ENCODE assay signal across 27 mouse cellular contexts in the genomic region with DNA sequence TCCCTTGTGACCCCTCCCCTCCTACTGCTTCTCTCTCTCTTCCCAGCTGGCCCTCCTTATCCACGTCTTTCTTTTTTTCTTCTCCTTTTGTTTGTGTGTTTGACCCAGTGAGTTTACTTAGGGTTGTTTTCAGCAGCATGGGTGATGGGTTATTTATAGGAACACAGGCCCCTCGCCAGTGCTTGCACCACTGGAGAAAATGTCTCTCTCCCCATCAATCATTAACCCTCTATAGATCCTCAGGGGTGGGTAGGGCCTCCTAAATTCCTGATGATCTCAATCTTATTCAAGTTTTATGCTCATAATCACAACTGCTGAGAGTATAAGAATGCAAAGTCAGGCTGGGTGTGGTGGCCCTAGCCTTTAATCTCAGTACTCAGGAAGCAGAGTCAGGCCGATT. TPM values are rescaled to one million over a fixed set of nuclear protein-coding genes. Genes with fewer than 3 reads are reported as not detected.
DNase-seq lines count a peak whose midpoint lies in the region; ATAC-seq and TF ChIP-seq lines count a peak whose summit lies in the region.
"Had no signal": no experiment of that assay in that cellular context is flagged by ENCODE, and none has a peak within 500 bp of the region (broad histone marks: within the 10 kb centered on the region; RNA-seq: fewer than 3 reads in every experiment).

No protein-coding gene starts in this region.

- ATAC-seq in lung, postnatal 0 days: peak; percentile 15; the same call in 1 of the 2 replicates
- no peak for ATAC-seq in intestine, embryonic 16.5 days
- no peak for ATAC-seq in hindbrain, postnatal 0 days
- no peak for ATAC-seq in hindbrain, embryonic 11.5 days (ENCODE audit: low FRiP score)
- ATAC-seq: forebrain, embryonic 13.5 days; midbrain, embryonic 13.5 days had no signal

- no peak overlapping the region for H3K4me2 ChIP-seq in lung, postnatal 0 days (replicated peaks; ENCODE audit: low read depth, low read length)
- H3K4me2 ChIP-seq in intestine, embryonic 16.5 days (ENCODE audit: low read depth, low read length): no peak overlapping the region
- H3K4me2 ChIP-seq in hindbrain, postnatal 0 days (ENCODE audit: low read depth, low read length): no peak overlapping the region
- H3K4me2 ChIP-seq in hindbrain, embryonic 11.5 days (replicated peaks; ENCODE audit: low read depth, low read length): no peak overlapping the region
- H3K4me2 ChIP-seq: embryonic facial prominence, embryonic 15.5 days; forebrain, embryonic 13.5 days; heart, embryonic 12.5 days; hindbrain, embryonic 15.5 days; liver, embryonic 15.5 days; midbrain, embryonic 13.5 days; neural tube, embryonic 13.5 days; stomach, embryonic 15.5 days had no signal

- no peak for TF ChIP-seq CTCF in gastrocnemius, adult 2 months (IDR thresholded peaks at IDR 0.05)
- no peak for TF ChIP-seq CTCF in lung, postnatal 0 days (IDR thresholded peaks at IDR 0.05)
- TF ChIP-seq CTCF in hindbrain, postnatal 0 days (IDR thresholded peaks at IDR 0.05; ENCODE audit: low read depth): no peak

- no peaks in the 10 kb centered on the region for H3K9me3 ChIP-seq in lung, postnatal 0 days (ENCODE audit: low read length)
- H3K9me3 ChIP-seq in intestine, embryonic 16.5 days (ENCODE audit: control insufficient read depth, low read length): no peaks in the 10 kb centered on the region
- H3K9me3 ChIP-seq in hindbrain, postnatal 0 days (ENCODE audit: low read length): no peaks in the 10 kb centered on the region
- no peaks in the 10 kb centered on the region for H3K9me3 ChIP-seq in hindbrain, embryonic 11.5 days (ENCODE audit: control insufficient read depth, low read length)
- H3K9me3 ChIP-seq: embryonic facial prominence, embryonic 10.5 days; embryonic facial prominence, embryonic 15.5 days; forebrain, embryonic 13.5 days; heart, embryonic 12.5 days; hindbrain, embryonic 15.5 days; liver, embryonic 15.5 days; midbrain, embryonic 13.5 days; neural tube, embryonic 13.5 days; stomach, embryonic 15.5 days had no signal

- peaks cover 5% of the 10 kb centered on the region; the same call in 1 of the 2 replicates for H3K4me1 ChIP-seq in lung, postnatal 0 days (ENCODE audit: insufficient read depth, low read depth, low read length)
- peaks cover 23% of the 10 kb centered on the region for H3K4me1 ChIP-seq in intestine, embryonic 16.5 days (ENCODE audit: control insufficient read depth, insufficient read depth, low read length)
- 0 out of 2 replicates have a peak, but pooled peaks cover 7% of the 10 kb centered on the region for H3K4me1 ChIP-seq in hindbrain, postnatal 0 days (ENCODE audit: insufficient read depth, low read length)
- H3K4me1 ChIP-seq in hindbrain, embryonic 11.5 days (replicated peaks; ENCODE audit: control insufficient read depth, insufficient read depth, low read length): peaks cover 7% of the 10 kb centered on the region; the same call in 1 of the 2 replicates

- H3K4me3 ChIP-seq in gastrocnemius, adult 2 months: no peak overlapping the region
- no peak overlapping the region for H3K4me3 ChIP-seq in lung, postnatal 0 days (ENCODE audit: low read depth, low read length)
- no peak overlapping the region for H3K4me3 ChIP-seq in intestine, embryonic 16.5 days (ENCODE audit: low read length)
- no peak overlapping the region for H3K4me3 ChIP-seq in hindbrain, postnatal 0 days (ENCODE audit: low read length)
- H3K4me3 ChIP-seq in hindbrain, embryonic 11.5 days (ENCODE audit: low read depth, low read length): no peak overlapping the region
- H3K4me3 ChIP-seq: embryonic facial prominence, embryonic 10.5 days; embryonic facial prominence, embryonic 15.5 days; forebrain, embryonic 13.5 days; heart, adult 2 months; heart, embryonic 12.5 days; hindbrain, embryonic 15.5 days; liver, embryonic 15.5 days; midbrain, embryonic 13.5 days; neural tube, embryonic 13.5 days; stomach, embryonic 15.5 days had no signal

- H3K27ac ChIP-seq in gastrocnemius, adult 2 months: peak overlapping the region; percentile 20
- 0 out of 2 replicates have a peak overlapping the region, but pooled peaks have one; percentile 11 for H3K27ac ChIP-seq in lung, postnatal 0 days (ENCODE audit: low read length)
- 0 out of 2 replicates have a peak overlapping the region, but pooled peaks have one; percentile 27 for H3K27ac ChIP-seq in intestine, embryonic 16.5 days (ENCODE audit: low read length)
- no peak overlapping the region for H3K27ac ChIP-seq in hindbrain, postnatal 0 days
- H3K27ac ChIP-seq in hindbrain, embryonic 11.5 days (ENCODE audit: low read depth, low read length): no peak overlapping the region
- H3K27ac ChIP-seq: embryonic facial prominence, embryonic 10.5 days; embryonic facial prominence, embryonic 15.5 days; forebrain, embryonic 13.5 days; heart, adult 2 months; hindbrain, embryonic 15.5 days; liver, embryonic 15.5 days; macrophage; midbrain, embryonic 13.5 days; neural tube, embryonic 13.5 days; stomach, embryonic 15.5 days had no signal

- no peaks in the 10 kb centered on the region for H3K27me3 ChIP-seq in lung, postnatal 0 days (replicated peaks; ENCODE audit: insufficient read depth, low read length)
- H3K27me3 ChIP-seq in intestine, embryonic 16.5 days (replicated peaks; ENCODE audit: control insufficient read depth, insufficient read depth, low read length): no peaks in the 10 kb centered on the region
- H3K27me3 ChIP-seq in hindbrain, postnatal 0 days (ENCODE audit: insufficient read depth, low read length): no peaks in the 10 kb centered on the region
- H3K27me3 ChIP-seq in hindbrain, embryonic 11.5 days (ENCODE audit: control insufficient read depth, insufficient read depth, low read length): no peaks in the 10 kb centered on the region
- H3K27me3 ChIP-seq: CH12.LX; embryonic facial prominence, embryonic 15.5 days; forebrain, embryonic 13.5 days; heart, embryonic 12.5 days; hindbrain, embryonic 15.5 days; liver, embryonic 15.5 days; midbrain, embryonic 13.5 days; neural tube, embryonic 13.5 days; stomach, embryonic 15.5 days had no signal

- no peak for DNase-seq in gastrocnemius, adult 2 months
- DNase-seq in gastrocnemius, postnatal 36 days: no peak
- DNase-seq in lung, postnatal 0 days (ENCODE audit: low spot score): peak; percentile 46
- no peak for DNase-seq in lung, postnatal 10 days
- DNase-seq in hindbrain, postnatal 0 days (ENCODE audit: low spot score): no peak
- no peak for DNase-seq in hindbrain, embryonic 11.5 days (ENCODE audit: low spot score)
- DNase-seq: adrenal gland, postnatal 10 days; cerebellum, adult 8-10 months; cerebellum, postnatal 25 days; heart, adult 2 months; kidney, adult 9 months; kidney, postnatal 10 days; layer of hippocampus, adult 9-11 months; right cerebral cortex, postnatal 14 days; thymus, postnatal 14 days had no signal

- H3K9ac ChIP-seq in lung, postnatal 0 days (replicated peaks; ENCODE audit: low read depth): no peak overlapping the region
- no peak overlapping the region for H3K9ac ChIP-seq in intestine, embryonic 16.5 days (ENCODE audit: low read depth, low read length)
- H3K9ac ChIP-seq in hindbrain, postnatal 0 days (replicated peaks; ENCODE audit: low read length): no peak overlapping the region
- no peak overlapping the region for H3K9ac ChIP-seq in hindbrain, embryonic 11.5 days (ENCODE audit: low read depth, low read length)
- H3K9ac ChIP-seq: embryonic facial prominence, embryonic 15.5 days; forebrain, embryonic 13.5 days; heart, embryonic 12.5 days; hindbrain, embryonic 15.5 days; liver, embryonic 15.5 days; midbrain, embryonic 13.5 days; neural tube, embryonic 13.5 days; stomach, embryonic 15.5 days had no signal

- 42% methylated on average over 3 of the region's 3 CpGs for WGBS in lung, postnatal 0 days
- WGBS in intestine, embryonic 16.5 days: 36% methylated on average over 3 of the region's 3 CpGs
- WGBS in hindbrain, postnatal 0 days: 53% methylated on average over 3 of the region's 3 CpGs
- WGBS in hindbrain, embryonic 11.5 days: 46% methylated on average over 3 of the region's 3 CpGs

- intact Hi-C loops in gastrocnemius, adult 2 months (cut with DNase I): loop anchor here (5.0 kb wide), 1 partner anchor 100 kb away; no protein-coding TSS in a partner anchor
- intact Hi-C loops in gastrocnemius, postnatal 36 days (cut with DNase I): loop anchor here (5.0 kb wide), 1 partner anchor 100 kb away; no protein-coding TSS in a partner anchor

- no peaks in the 10 kb centered on the region for H3K36me3 ChIP-seq in lung, postnatal 0 days (ENCODE audit: insufficient read depth, low read length)
- H3K36me3 ChIP-seq in intestine, embryonic 16.5 days (ENCODE audit: control insufficient read depth, insufficient read depth, low read length): no peaks in the 10 kb centered on the region
- no peaks in the 10 kb centered on the region for H3K36me3 ChIP-seq in hindbrain, postnatal 0 days (ENCODE audit: insufficient read depth, low read length)
- H3K36me3 ChIP-seq in hindbrain, embryonic 11.5 days (ENCODE audit: control insufficient read depth, insufficient read depth, low read length): no peaks in the 10 kb centered on the region
- H3K36me3 ChIP-seq: embryonic facial prominence, embryonic 10.5 days; embryonic facial prominence, embryonic 15.5 days; heart, embryonic 12.5 days; hindbrain, embryonic 15.5 days; liver, embryonic 15.5 days; midbrain, embryonic 13.5 days; neural tube, embryonic 13.5 days; stomach, embryonic 15.5 days had no signal

- no peak for TF ChIP-seq EP300 in lung, postnatal 0 days (IDR thresholded peaks at IDR 0.05)

RNA-seq across cellular contexts. Expression of a gene that starts 38.8 kb away (rescaled TPM):
- total RNA-seq in gastrocnemius, adult 2 months (2021): 100 to 1,000 TPM; 133 to 139 TPM
- 100 to 1,000 TPM; 113 to 119 TPM for total RNA-seq in gastrocnemius, postnatal 36 days (2021)
- 103 and 128 TPM in 2 replicates for polyA plus RNA-seq in lung, postnatal 0 days (2015; fragmentation: Nextera tagmentation; extraction: Ambion mirVana)
- polyA plus RNA-seq in intestine, embryonic 16.5 days (2015; fragmentation: Nextera tagmentation; extraction: Ambion mirVana): 40.2 and 42.0 TPM in 2 replicates
- total RNA-seq in hindbrain, postnatal 0 days (2014; rRNA removed): 137 and 159 TPM in 2 replicates
- polyA plus RNA-seq in hindbrain, postnatal 0 days (2015; fragmentation: Nextera tagmentation; extraction: Ambion mirVana): 143 and 148 TPM in 2 replicates
- polyA plus RNA-seq in hindbrain, embryonic 11.5 days (2014; fragmentation: Nextera tagmentation; extraction: Ambion mirVana): 170 and 189 TPM in 2 replicates

RNA-seq across cellular contexts. Expression of a gene that starts 38.9 kb away (rescaled TPM):
- total RNA-seq in gastrocnemius, adult 2 months (2021): 1 to 10 TPM; 2.2 to 2.6 TPM
- 1 to 10 TPM; 1.7 to 2.1 TPM for total RNA-seq in gastrocnemius, postnatal 36 days (2021)
- 4.8 and 5.0 TPM in 2 replicates for polyA plus RNA-seq in lung, postnatal 0 days (2015; fragmentation: Nextera tagmentation; extraction: Ambion mirVana)
- polyA plus RNA-seq in intestine, embryonic 16.5 days (2015; fragmentation: Nextera tagmentation; extraction: Ambion mirVana): 11.8 and 12.7 TPM in 2 replicates
- total RNA-seq in hindbrain, postnatal 0 days (2014; rRNA removed): 5.9 and 6.7 TPM in 2 replicates
- polyA plus RNA-seq in hindbrain, postnatal 0 days (2015; fragmentation: Nextera tagmentation; extraction: Ambion mirVana): 6.6 and 6.9 TPM in 2 replicates
- polyA plus RNA-seq in hindbrain, embryonic 11.5 days (2014; fragmentation: Nextera tagmentation; extraction: Ambion mirVana): 13.6 and 13.7 TPM in 2 replicates

RNA-seq across cellular contexts. Expression of a gene that starts 41.9 kb away (rescaled TPM):
- 10 to 100 TPM; 19.2 to 24.3 TPM for total RNA-seq in gastrocnemius, adult 2 months (2021)
- 10 to 100 TPM; 13.9 to 21.8 TPM for total RNA-seq in gastrocnemius, postnatal 36 days (2021)
- polyA plus RNA-seq in lung, postnatal 0 days (2015; fragmentation: Nextera tagmentation; extraction: Ambion mirVana): 5.4 and 6.4 TPM in 2 replicates
- 6.8 and 17.9 TPM in 2 replicates for polyA plus RNA-seq in intestine, embryonic 16.5 days (2015; fragmentation: Nextera tagmentation; extraction: Ambion mirVana)
- total RNA-seq in hindbrain, postnatal 0 days (2014; rRNA removed): 57.9 and 64.1 TPM in 2 replicates
- 32.8 and 37.6 TPM in 2 replicates for polyA plus RNA-seq in hindbrain, postnatal 0 days (2015; fragmentation: Nextera tagmentation; extraction: Ambion mirVana)
- 44.2 and 50.0 TPM in 2 replicates for polyA plus RNA-seq in hindbrain, embryonic 11.5 days (2014; fragmentation: Nextera tagmentation; extraction: Ambion mirVana)

RNA-seq across cellular contexts. Expression of a gene that starts 53.8 kb away (rescaled TPM):
- total RNA-seq in gastrocnemius, adult 2 months (2021): 100 to 1,000 TPM; 776 to 989 TPM
- 100 to 1,000 TPM; 783 to 809 TPM for total RNA-seq in gastrocnemius, postnatal 36 days (2021)
- 2,346 and 2,640 TPM in 2 replicates for polyA plus RNA-seq in lung, postnatal 0 days (2015; fragmentation: Nextera tagmentation; extraction: Ambion mirVana)
- polyA plus RNA-seq in intestine, embryonic 16.5 days (2015; fragmentation: Nextera tagmentation; extraction: Ambion mirVana): 2,570 and 2,643 TPM in 2 replicates
- total RNA-seq in hindbrain, postnatal 0 days (2014; rRNA removed): 1,525 and 1,633 TPM in 2 replicates
- polyA plus RNA-seq in hindbrain, postnatal 0 days (2015; fragmentation: Nextera tagmentation; extraction: Ambion mirVana): 4,229 and 4,277 TPM in 2 replicates
- polyA plus RNA-seq in hindbrain, embryonic 11.5 days (2014; fragmentation: Nextera tagmentation; extraction: Ambion mirVana): 3,694 and 3,897 TPM in 2 replicates

Comparison
In these comparisons a context has a peak if more than half of its experiments do, and no peak if none do; other contexts are left out.
1. H3K27ac ChIP-seq: peak in gastrocnemius, adult 2 months (single experiment), lung, postnatal 0 days (single experiment) and intestine, embryonic 16.5 days (single experiment); none in hindbrain, postnatal 0 days (single experiment) and hindbrain, embryonic 11.5 days (single experiment).